Mouse (Mus musculus): ENCODE measurements around the gene Smpd4.
A peak's percentile ranks its signal among the peaks of the same experiment; 100 is the strongest.
"Not testable (repeated sequence)": the region's sequence is repeated elsewhere in the genome, so short reads cannot be mapped to it uniquely, and the experiment has no call there.

The Smpd4 gene

DNA sequence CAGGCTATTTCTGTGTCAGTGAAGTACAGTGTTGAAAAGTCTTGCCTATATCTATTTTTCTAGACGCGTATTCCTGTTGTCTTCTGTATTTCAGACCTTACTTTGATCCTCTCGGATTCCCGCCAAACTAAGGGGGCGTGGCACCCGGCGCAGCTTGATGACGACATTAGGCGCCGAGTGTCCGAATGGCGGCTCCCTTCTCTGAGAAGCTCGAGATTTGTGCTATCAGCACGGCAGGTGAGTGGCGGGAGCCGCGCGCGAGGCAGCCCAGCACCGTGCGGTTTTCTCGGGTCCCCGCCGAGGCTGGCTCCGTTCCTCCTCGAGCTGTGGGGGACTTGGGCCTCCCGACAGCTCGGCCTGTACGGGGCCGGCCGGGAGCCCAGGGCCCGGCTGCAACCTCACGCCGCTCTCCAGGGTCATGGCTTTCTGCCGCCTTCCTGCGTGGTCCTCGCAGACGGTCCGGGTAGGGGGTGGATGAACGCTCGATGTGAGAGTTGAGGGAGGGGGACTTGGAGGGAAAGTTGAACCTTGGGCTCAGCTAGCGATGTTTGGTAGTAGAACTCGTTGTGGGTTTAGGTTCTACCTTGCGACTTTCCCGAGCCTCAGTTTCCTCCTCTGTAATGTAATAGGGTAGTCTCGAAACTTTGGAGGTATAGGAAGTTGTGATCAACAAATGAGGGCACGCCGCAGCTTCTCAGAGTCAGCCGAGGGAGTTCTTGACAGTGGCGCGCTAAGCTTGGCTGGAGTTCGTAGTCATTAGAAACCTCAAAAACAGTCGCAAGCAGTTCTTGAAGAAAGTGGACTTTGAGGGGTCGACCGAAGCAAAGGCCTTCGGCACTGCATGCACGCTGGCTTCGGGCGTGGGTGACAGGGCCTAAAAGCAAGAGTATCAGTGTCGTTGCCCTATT is at the start of gene Smpd4:
TSS of gene Smpd4 (plus strand) at position 157 of the 908 bp plus-strand sequence.
- peak; percentile 81 to 85 for DNase-seq (ENCODE audit: low read depth in 1 of 2, low spot score in 2 of 2)

- no peak for DNase-seq (ENCODE audit: low read depth in 1 of 2, low spot score in 2 of 2)
These were observed 43.0 kb upstream of the Smpd4 start for GRCm38 (mm10) chr16:17575870-17576824.

- no peak for DNase-seq (ENCODE audit: low read depth in 1 of 2, low spot score in 2 of 2)
These were observed 42.3 kb upstream of the Smpd4 start for GRCm38 (mm10) chr16:17576825-17577215.

DNA sequence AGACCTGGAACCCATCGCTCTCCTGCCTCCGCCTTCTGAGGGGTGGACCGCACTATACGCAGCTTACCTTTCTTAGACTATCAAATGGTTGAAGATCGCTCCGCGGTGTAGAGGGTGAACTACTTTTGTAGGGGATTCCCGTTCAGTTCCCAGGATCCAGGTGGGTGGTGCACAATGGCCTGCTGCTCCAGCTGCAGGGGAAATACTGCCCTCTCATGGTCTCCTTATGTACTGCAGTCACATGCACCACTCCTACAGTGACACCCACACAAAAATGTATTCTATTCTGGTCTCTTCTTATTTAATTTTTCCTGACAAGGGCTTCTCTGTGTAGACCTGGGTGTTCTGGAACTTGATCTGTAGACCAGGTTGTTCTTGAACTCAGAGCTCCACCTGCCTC is 36.1 kb upstream of the Smpd4 start, which contains the start of gene Slc7a4:
TSS of gene Slc7a4 (minus strand) at position 151 of the 400 bp plus-strand sequence.
- DNase-seq (ENCODE audit: low read depth in 1 of 2, low spot score in 2 of 2) = no peak

DNA sequence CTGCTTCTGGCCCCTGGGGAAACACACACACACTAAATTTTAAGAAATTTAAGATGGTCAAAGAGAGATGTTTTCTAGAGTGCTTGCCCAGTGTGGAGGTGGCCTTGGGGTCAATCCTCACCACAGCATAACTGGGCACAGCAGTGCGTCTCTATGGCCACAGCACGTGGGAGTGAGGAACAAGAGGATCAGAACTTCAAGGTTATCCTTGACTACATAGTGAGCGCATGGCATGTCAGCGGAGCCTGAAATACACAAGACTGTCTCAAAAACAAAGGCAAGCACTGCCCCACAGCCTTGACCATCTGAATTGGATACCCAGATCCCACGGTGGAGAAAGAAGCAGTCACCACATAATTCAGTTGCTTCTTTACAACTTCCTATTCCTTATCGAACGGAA is 34.6 kb upstream of the Smpd4 start:
- DNase-seq (ENCODE audit: low read depth in 1 of 2, low spot score in 2 of 2) = no peak

GRCm38 (mm10) chr16:17590731-17591130 is 28.4 kb upstream of the Smpd4 start:
- no peak for DNase-seq (ENCODE audit: low read depth in 1 of 2, low spot score in 2 of 2)

- DNase-seq (ENCODE audit: low read depth in 1 of 2, low spot score in 2 of 2) = no peak
These were observed 18.1 kb upstream of the Smpd4 start for GRCm38 (mm10) chr16:17600944-17601562.

- no peak for DNase-seq (ENCODE audit: low read depth in 1 of 2, low spot score in 2 of 2)
These were observed 14.2 kb upstream of the Smpd4 start for GRCm38 (mm10) chr16:17604941-17605340.

DNA sequence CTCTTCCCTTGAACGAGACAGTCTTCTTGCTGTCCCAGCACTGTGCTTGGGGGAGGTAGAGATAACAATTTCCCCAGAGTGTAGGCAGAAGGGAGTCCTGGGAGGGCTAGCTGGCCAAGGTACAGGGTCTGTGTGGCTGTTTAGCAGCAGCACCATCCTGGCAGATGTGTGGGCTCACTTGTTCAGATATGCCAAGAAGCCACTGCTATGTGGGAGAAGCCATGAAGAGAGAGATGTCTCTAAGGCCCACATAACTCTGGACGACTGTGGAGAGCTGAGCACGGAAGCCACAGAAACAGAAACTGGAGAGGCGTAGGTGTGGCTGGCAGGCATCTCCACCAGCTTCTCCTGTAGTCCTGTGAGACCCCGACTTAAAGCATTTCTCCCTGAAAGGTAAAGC is 13.5 kb upstream of the Smpd4 start:
- DNase-seq (ENCODE audit: low read depth in 1 of 2, low spot score in 2 of 2) = no peak

- DNase-seq (ENCODE audit: low read depth in 1 of 2, low spot score in 2 of 2) = no peak
These were observed 7.8 kb upstream of the Smpd4 start for GRCm38 (mm10) chr16:17611383-17611782.

GRCm38 (mm10) chr16:17614740-17615139 is 4.4 kb upstream of the Smpd4 start:
- not testable (repeated sequence) for DNase-seq (ENCODE audit: low read depth in 1 of 2, low spot score in 2 of 2)

DNA sequence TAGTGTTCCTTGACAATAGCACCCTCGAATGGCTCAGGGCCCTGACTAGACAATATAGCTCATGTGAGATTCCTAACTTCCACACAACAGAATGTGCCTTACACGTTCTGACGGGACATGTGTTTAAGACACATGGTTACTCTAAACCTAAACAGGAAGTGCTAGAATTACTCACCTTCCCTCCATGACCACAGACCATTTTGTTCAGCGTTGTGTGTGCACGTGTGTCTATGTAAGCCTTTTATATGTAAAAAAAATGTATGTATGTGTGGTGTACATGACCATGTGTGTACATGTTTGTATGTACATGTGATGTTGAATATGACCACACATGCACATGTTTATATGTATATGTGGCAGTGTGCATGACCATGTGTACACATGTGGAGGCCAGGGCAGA is 2.9 kb upstream of the Smpd4 start:
- no peak for DNase-seq (ENCODE audit: low read depth in 1 of 2, low spot score in 2 of 2)

DNA sequence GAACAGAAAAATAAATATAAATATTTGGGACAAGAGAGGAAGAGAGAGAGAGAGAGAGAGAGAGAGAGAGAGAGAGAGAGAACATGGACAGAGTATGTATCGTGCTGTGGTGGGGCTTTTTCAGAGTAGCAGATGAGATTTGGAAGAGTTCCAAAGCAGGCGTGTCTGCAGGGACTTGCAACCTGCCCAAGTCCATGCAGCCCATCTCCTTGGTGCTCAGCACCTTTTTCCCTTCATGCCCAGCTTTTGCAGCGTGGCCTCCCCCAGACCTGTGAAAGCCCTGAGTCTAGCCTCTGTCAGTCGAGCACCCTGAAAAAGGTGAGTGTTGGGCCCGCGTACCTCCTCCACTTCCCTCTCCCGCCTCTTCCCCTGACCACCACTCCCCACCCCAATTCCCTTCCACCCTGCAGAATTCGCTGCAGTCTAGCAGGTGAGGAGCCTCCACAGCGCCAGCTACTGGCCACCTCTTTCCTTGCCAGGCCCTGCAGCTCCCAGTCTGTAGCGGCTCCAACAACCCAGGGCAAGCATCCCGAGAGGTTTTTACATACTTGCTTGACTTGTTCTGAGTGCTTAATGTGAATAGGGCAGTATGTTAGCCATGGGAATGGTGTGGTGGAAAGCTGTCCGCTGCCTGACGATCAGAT is 1.1 kb upstream of the Smpd4 start:
- DNase-seq (ENCODE audit: low read depth in 1 of 2, low spot score in 2 of 2) = no peak

DNA sequence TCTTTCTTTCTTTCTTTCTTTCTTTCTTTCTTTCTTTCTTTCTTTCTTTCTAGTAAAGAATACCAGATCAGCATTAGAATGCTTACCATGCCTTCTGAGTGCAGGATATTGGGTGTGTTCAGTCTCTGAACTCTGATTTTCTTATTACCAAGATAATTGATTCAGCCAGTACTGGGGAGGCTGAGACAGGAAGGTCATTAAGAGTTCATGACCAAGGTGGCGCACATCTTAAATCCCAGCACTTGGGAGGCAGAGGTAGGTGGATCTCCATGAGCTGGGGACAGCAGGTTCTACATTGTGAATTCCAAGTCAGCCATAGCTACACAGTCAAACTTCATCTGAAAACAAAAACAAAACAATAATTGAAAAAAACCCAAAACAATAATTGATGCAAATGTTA is 2.8 kb downstream of the Smpd4 start:
- DNase-seq (ENCODE audit: low read depth in 1 of 2, low spot score in 2 of 2) = no peak

DNA sequence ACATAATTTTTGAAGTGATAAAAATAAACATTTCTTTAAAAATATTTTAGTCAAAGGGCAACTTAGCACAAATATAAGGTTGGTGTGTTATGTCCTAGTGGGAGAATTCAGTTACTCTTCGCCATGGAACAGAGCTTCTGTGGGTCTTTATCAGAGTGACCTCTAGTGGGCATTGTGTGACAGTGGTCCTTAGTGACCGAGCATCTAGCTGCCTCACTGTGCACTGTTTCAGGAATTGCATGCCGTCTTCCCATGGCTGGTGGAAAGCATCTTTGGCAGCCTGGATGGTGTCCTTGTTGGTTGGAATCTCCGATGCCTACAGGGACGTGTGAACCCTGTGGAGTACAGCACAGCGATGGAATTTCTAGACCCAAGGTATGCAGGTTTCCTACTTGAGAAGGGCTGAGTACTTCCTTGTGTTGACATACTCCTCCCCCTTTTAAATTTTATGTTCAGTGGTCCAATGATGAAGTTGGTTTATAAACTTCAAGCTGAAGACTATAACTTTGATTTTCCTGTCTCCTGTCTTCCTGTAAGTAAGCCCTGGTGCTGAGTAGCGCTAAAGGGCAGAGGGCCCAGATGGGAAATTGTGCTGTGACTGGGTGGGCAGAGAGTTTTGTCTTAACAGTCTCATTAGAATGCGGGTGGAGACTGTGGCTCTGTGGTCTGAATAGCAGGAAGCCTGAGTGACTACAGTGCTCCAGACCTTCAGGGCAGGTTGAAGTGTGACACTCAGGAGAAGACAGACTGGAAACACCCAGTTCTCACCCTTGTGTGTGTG is 6.5 kb downstream of the Smpd4 start:
- no peak for DNase-seq (ENCODE audit: low read depth in 1 of 2, low spot score in 2 of 2)

- DNase-seq (ENCODE audit: low read depth in 1 of 2, low spot score in 2 of 2) = no peak
These were observed 7.1 kb downstream of the Smpd4 start for GRCm38 (mm10) chr16:17626269-17626555.

GRCm38 (mm10) chr16:17632580-17632979 is 13.4 kb downstream of the Smpd4 start:
- DNase-seq (ENCODE audit: low read depth in 1 of 2, low spot score in 2 of 2) = no peak

DNA sequence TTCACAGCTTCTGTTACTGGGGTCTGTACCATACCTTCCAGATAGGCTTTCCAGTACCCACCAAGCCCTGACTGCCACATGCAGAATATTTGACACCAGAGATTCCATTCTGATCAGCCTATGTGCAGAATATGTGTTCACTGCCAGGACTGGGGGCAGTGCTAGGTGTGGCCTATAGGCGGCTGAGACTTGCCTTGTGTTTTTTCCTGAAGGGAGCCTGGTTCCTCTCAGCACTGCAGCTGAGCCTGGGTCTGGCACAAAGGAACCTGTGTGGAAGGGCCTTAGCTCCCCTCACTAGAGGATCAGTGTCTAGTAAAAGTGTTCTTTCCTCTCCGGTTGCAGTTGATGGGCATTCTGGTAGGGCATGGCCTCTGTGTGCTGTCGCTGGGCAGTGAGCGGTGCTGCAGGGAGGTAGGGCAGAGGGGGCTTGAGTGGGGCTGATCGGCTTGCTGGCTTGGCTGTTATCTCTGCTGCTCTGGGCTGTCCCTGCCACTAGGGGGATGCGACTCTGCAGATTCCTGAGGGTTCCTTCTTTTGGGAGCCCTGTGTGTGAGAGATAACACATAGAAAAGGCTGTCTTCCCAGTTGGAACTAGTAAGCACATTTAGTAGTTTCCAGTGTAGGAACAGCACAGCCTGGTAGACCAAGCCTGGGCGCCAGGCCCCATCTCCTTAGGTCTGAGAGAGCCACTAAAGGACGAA is 14.5 kb downstream of the Smpd4 start:
- DNase-seq (ENCODE audit: low read depth in 1 of 2, low spot score in 2 of 2) = no peak

DNA sequence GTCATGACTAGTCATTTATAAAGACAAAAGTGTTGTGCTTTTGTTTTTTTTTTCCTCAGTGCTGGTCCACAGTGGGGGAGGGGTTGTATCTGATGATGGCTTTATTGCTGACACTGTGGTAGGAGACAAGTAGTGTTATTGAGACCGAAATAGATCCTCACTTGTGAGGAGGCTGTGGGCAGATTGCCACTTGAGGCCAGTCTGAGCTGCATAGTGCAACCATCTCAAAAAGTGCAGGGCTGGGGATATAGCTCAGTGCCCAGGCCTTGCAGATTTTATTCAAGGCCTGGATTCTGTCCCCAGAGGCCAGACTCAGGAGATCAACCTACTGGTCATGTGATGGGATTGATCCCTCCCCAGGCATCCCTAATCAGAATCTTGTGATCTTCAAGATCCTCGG is 17.8 kb downstream of the Smpd4 start:
- DNase-seq (ENCODE audit: low read depth in 1 of 2, low spot score in 2 of 2) = no peak

DNA sequence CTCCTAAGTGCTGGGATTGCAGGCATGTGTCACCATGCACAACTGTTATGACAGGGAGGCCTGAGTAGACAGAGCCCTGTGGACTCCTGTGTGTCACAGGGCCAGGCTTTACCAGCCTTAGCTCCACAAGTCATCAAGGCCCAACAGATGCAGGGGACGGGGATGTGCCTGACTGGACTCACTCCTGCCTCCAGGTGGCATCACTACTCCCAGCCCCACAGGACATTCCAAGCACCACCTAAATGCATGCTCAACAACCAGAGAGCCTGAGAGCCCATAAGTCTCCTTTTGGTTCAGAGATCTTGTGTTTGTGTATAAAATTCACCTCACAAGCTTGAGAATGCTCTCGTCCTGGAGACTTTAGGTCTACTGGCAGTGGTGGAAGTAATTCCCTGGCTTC is 18.5 kb downstream of the Smpd4 start:
- DNase-seq (ENCODE audit: low read depth in 1 of 2, low spot score in 2 of 2) = no peak

Data from monocyte, adult 2 months (primary cell).